Mouse (Mus musculus) liver, embryonic 14 days (tissue): ENCODE results near the gene Olfr1322. TPM values are rescaled to one million over a fixed set of nuclear protein-coding genes. Genes with fewer than 3 reads are reported as not detected.

Source experiments
- polyA plus RNA-seq: library from polyadenylated mRNA; depleted of rRNA; stranded (reverse); fragments of >200 nt; gene quantifications from 2 replicates; pipeline ENCODE4 v1.2.3, GENCODE M21; 2012; rRNA removed

Gene Olfr1322
- not detected in 2 replicates for polyA plus RNA-seq

GRCm38 (mm10) chrX:49891383-49891782 lies at the start of gene Olfr1322:
Olfr1322 (minus strand) TSS chrX:49891483.

Other genes starting within 250 kb of the Olfr1322 start
- gene Olfr1320, start 219.2 kb downstream of the Olfr1322 start, polyA plus RNA-seq: not detected in 2 replicates
- not detected in 2 replicates for gene Olfr1321, start 156.4 kb downstream of the Olfr1322 start, polyA plus RNA-seq
- 24.3 and 29.0 TPM in 2 replicates for gene Igsf1, start 93.7 kb downstream of the Olfr1322 start, polyA plus RNA-seq
- gene Olfr1323, start 127.9 kb upstream of the Olfr1322 start, polyA plus RNA-seq: not detected in 2 replicates